Mouse (Mus musculus): ENCODE measurements around the gene Auts2. TPM values are rescaled to one million over a fixed set of nuclear protein-coding genes. Genes with fewer than 3 reads are reported as not detected.
A peak's percentile ranks its signal among the peaks of the same experiment; 100 is the strongest.

The Auts2 gene
- polyA plus RNA-seq, 1 experiment from 2014 or later = 74.1 TPM

DNA sequence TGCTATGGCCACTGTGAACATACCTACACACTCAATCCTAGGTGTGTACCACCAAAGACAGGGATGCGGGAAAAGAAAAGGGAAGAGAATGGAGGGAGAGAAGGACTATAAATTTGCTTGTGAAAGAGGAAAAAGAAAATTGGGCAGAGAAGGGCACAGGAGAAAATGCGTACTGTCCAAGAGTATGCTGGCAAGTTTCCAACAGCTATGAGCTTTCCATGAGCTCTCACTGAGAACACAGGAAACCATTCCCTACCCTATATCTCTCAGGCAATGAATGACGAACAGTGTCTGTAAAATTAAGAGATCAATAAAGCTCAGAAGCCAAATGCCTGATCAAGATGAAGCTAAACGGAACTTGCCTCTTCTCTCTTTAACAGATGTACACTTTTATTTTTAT, 220.2 kb downstream of the Auts2 start:
- H3K4me3 ChIP-seq = no peak overlapping the region
- H3K36me3 ChIP-seq = no peaks in the 10 kb centered on the region
- H3K9ac ChIP-seq = no peak overlapping the region
- no peak overlapping the region for H3K27ac ChIP-seq
- no peak overlapping the region for H3K4me2 ChIP-seq (replicated peaks)
- H3K9me3 ChIP-seq = no peaks in the 10 kb centered on the region
- H3K4me1 ChIP-seq = peaks cover 18% of the 10 kb centered on the region; the same call in 1 of the 2 replicates
- WGBS = 65% methylated on average over 4 of the region's 4 CpGs
- ATAC-seq (ENCODE audit: low FRiP score, low read depth) = no peak
- no peaks in the 10 kb centered on the region for H3K27me3 ChIP-seq (replicated peaks)

DNA sequence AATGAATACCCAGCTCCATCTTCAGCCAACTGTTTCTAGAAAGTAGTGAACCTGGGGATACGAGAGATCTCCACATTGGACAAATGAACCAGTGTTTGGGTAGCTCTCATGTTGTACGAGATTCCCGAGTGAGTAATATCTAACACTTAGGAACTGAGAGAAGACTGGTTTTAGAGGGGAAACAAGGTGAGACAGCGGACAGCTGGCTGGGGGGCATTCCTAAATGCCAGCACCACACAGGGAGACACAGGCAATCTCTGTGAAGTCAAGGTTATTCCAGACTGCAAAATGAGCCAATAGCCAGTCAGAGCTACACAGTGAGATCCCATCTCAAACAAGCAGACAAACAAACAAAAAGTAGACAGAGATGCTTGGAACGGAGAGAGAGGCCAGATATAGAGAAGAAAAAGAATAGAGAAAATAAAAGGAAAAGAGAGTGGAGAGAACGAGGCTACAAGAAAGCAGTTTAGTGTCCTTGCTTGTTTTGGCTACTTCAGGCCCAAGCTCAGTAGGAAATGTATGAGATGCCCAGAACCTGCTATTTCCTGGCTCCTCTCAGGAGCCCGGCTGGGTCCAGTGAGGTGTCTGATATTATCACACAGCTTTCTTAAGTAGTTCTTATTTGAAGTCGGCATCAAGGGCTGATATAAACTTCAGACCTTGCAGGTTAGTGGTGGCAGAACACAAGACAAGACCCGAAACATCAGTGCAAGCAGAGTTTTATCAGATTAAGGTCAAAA, 224.9 kb downstream of the Auts2 start:
- no peaks in the 10 kb centered on the region for H3K27me3 ChIP-seq (replicated peaks)
- WGBS = 89% methylated on average over 9 of the region's 9 CpGs
- no peak overlapping the region for H3K27ac ChIP-seq
- H3K4me3 ChIP-seq = no peak overlapping the region
- no peak overlapping the region for H3K4me2 ChIP-seq (replicated peaks)
- no peak overlapping the region for H3K9ac ChIP-seq
- H3K9me3 ChIP-seq = no peaks in the 10 kb centered on the region
- H3K4me1 ChIP-seq = peaks cover 28% of the 10 kb centered on the region
- ATAC-seq (ENCODE audit: low FRiP score, low read depth) = no peak
- no peaks in the 10 kb centered on the region for H3K36me3 ChIP-seq

DNA sequence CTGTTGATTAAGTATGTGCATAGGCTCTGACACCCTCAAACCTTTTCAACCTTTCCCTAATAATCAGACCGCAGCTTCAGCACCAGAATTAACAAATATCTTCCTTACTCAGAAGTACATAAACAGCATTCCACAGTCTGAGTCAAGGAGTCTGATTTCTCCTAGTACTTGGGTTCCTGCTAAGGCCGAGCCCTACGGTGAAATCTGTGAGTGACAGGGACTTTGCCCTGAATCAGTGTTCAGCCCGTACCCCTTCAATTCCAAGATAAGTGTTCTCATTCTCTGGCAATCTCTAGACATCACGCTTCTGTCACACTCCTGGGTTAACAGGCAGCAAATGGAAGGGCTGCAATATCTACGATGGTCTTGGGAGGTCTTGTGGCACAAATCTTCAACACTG, 226.2 kb downstream of the Auts2 start:
- WGBS = 74% methylated on average over 6 of the region's 6 CpGs
- H3K36me3 ChIP-seq = no peaks in the 10 kb centered on the region

GRCm38 (mm10) chr5:132314300-132314699, 228.8 kb downstream of the Auts2 start:
- Histone ChIP-seq H3K36me3 (no peaks in the 10 kb centered on the region), H3K27me3 (replicated peaks) (no peaks in the 10 kb centered on the region), H3K27ac (peak overlapping the region; percentile 26; the same call in 1 of the 2 replicates), H3K9me3 (no peaks in the 10 kb centered on the region), H3K4me1 (peaks cover 18% of the 10 kb centered on the region), H3K9ac (no peak overlapping the region), H3K4me2 (replicated peaks) (no peak overlapping the region), H3K4me3 (no peak overlapping the region)
- WGBS = 30% methylated on average over 5 of the region's 5 CpGs
- ATAC-seq (ENCODE audit: low FRiP score, low read depth) = peak; percentile 68

More for the DNA sequence above, 226.2 kb downstream of the Auts2 start:
- H3K9me3 ChIP-seq = no peaks in the 10 kb centered on the region
- H3K4me2 ChIP-seq (replicated peaks) = no peak overlapping the region
- no peak overlapping the region for H3K9ac ChIP-seq
- no peak for ATAC-seq (ENCODE audit: low FRiP score, low read depth)
- H3K4me1 ChIP-seq = peaks cover 18% of the 10 kb centered on the region
- no peak overlapping the region for H3K4me3 ChIP-seq
- no peaks in the 10 kb centered on the region for H3K27me3 ChIP-seq (replicated peaks)
- no peak overlapping the region for H3K27ac ChIP-seq

GRCm38 (mm10) chr5:132307000-132307399, 236.1 kb downstream of the Auts2 start:
- ATAC-seq (ENCODE audit: low FRiP score, low read depth) = no peak

GRCm38 (mm10) chr5:132305354-132305934, 237.7 kb downstream of the Auts2 start:
- 39% methylated on average over 5 of the region's 5 CpGs for WGBS
- Histone ChIP-seq H3K27ac (no peak overlapping the region), H3K27me3 (replicated peaks) (no peaks in the 10 kb centered on the region), H3K4me3 (no peak overlapping the region), H3K4me1 (peaks cover 24% of the 10 kb centered on the region), H3K36me3 (no peaks in the 10 kb centered on the region), H3K9ac (no peak overlapping the region), H3K9me3 (no peaks in the 10 kb centered on the region), H3K4me2 (replicated peaks) (no peak overlapping the region)
- no peak for ATAC-seq (ENCODE audit: low FRiP score, low read depth)

More at GRCm38 (mm10) chr5:132307000-132307399, 236.1 kb downstream of the Auts2 start:
- H3K4me1 ChIP-seq = peaks cover 20% of the 10 kb centered on the region
- no peaks in the 10 kb centered on the region for H3K27me3 ChIP-seq (replicated peaks)
- no peak overlapping the region for H3K4me3 ChIP-seq
- H3K27ac ChIP-seq = no peak overlapping the region
- WGBS = 76% methylated on average over 2 of the region's 2 CpGs
- H3K4me2 ChIP-seq (replicated peaks) = no peak overlapping the region
- no peaks in the 10 kb centered on the region for H3K36me3 ChIP-seq
- no peaks in the 10 kb centered on the region for H3K9me3 ChIP-seq
- H3K9ac ChIP-seq = no peak overlapping the region

DNA sequence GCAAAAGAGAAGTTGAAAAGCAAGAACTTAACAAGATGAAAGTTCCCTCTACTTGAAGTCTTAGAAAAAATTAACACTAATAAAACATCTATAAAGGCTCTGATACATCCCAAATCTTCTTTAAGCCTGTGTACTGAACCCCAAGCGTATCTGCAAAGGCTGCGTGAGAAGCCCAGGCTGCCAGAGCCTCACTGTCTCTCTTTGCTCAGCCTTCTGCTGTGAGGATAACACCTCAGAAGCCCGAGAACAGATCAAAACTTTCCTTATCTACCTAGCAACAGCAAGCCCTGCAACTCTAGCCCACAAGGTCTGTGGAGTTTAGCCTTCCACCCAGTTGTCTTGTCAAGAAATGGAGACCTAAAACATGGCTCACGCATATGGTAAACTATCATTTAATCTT, 240.4 kb downstream of the Auts2 start:
- WGBS = 93% methylated on average over 4 of the region's 4 CpGs
- H3K36me3 ChIP-seq = no peaks in the 10 kb centered on the region
- H3K4me1 ChIP-seq = peaks cover 24% of the 10 kb centered on the region
- no peak overlapping the region for H3K4me2 ChIP-seq (replicated peaks)
- no peak for ATAC-seq (ENCODE audit: low FRiP score, low read depth)
- H3K27me3 ChIP-seq (replicated peaks) = no peaks in the 10 kb centered on the region
- H3K9ac ChIP-seq = no peak overlapping the region
- no peak overlapping the region for H3K27ac ChIP-seq
- H3K9me3 ChIP-seq = no peaks in the 10 kb centered on the region
- H3K4me3 ChIP-seq = no peak overlapping the region

GRCm38 (mm10) chr5:132300794-132301193, 242.3 kb downstream of the Auts2 start:
- 37% methylated on average over 4 of the region's 4 CpGs for WGBS
- Histone ChIP-seq H3K27ac (no peak overlapping the region), H3K4me2 (replicated peaks) (no peak overlapping the region), H3K36me3 (no peaks in the 10 kb centered on the region), H3K4me1 (peaks cover 24% of the 10 kb centered on the region), H3K27me3 (replicated peaks) (no peaks in the 10 kb centered on the region), H3K9ac (no peak overlapping the region), H3K4me3 (no peak overlapping the region), H3K9me3 (no peaks in the 10 kb centered on the region)
- no peak for ATAC-seq (ENCODE audit: low FRiP score, low read depth)

DNA sequence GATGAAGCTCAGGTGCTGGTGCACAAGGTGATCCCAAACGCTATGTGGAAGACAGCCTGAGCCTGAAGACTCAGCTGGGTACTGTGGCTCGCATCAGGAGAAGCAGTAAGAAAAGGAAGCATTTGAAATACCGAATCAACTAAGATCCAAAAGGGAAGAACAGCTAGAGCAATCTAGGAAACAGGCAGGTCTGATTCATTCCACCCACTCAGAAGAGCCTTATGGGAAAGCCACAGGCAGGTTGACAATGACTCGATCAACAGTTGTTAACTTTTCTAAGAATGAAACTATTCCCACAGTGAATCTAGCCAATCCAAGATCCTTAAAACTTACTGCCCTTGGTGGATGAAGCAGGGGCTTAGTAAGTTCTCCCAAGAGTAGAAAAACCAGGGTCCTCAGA, 243.4 kb downstream of the Auts2 start:
- no peaks in the 10 kb centered on the region for H3K36me3 ChIP-seq
- H3K9ac ChIP-seq = no peak overlapping the region
- 83% methylated on average over 4 of the region's 4 CpGs for WGBS
- H3K4me2 ChIP-seq (replicated peaks) = no peak overlapping the region
- H3K27ac ChIP-seq = no peak overlapping the region
- peaks cover 22% of the 10 kb centered on the region for H3K4me1 ChIP-seq
- ATAC-seq (ENCODE audit: low FRiP score, low read depth) = no peak
- H3K4me3 ChIP-seq = no peak overlapping the region
- H3K27me3 ChIP-seq (replicated peaks) = no peaks in the 10 kb centered on the region
- no peaks in the 10 kb centered on the region for H3K9me3 ChIP-seq

DNA sequence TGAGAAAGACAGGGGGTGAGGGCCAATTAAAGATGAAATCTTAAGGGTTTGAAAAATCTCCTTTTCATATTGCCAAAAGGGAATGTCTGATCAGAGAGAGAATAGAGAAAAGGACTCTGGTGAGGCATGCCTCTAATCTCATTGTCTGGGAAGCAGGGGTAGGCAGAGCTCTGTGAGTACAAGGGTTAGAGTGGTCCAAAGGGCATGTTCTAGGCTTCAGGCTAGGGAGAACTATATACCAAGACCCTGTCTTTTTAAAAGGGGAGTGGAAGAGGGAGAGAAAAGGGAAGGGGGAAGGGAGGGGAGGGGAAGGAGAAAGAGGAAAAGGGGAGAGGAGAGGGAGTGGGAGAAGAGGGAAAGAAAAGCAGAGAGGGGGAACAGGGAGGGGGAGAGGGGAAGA, 244.1 kb downstream of the Auts2 start:
- Histone ChIP-seq H3K9ac (no peak overlapping the region), H3K27me3 (replicated peaks) (no peaks in the 10 kb centered on the region), H3K36me3 (no peaks in the 10 kb centered on the region), H3K9me3 (no peaks in the 10 kb centered on the region), H3K4me1 (peaks cover 24% of the 10 kb centered on the region), H3K27ac (no peak overlapping the region), H3K4me3 (no peak overlapping the region), H3K4me2 (replicated peaks) (no peak overlapping the region)
- ATAC-seq (ENCODE audit: low FRiP score, low read depth) = no peak

DNA sequence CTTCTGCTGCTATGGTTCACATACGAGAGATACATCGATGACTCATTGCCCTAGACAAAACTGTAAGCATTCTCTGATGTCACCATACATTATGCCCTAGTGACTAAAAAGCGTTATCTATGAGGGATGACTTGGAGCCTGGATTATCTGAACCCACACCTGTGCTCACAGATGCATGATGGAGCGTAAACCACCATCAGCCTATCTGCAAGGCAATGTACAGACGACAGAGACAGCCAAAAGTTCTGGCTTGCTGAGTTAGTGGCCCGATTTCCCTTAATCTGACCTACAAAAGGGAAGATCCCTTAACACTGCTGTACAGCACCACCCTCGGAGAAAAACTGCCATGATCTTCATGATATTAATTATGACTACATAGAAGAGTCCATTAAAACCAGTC, 245.8 kb downstream of the Auts2 start:
- Histone ChIP-seq H3K9me3 (no peaks in the 10 kb centered on the region), H3K4me3 (no peak overlapping the region), H3K4me2 (replicated peaks) (no peak overlapping the region), H3K4me1 (peaks cover 22% of the 10 kb centered on the region), H3K36me3 (no peaks in the 10 kb centered on the region), H3K9ac (no peak overlapping the region), H3K27ac (no peak overlapping the region), H3K27me3 (replicated peaks) (no peaks in the 10 kb centered on the region)
- ATAC-seq (ENCODE audit: low FRiP score, low read depth) = no peak
- WGBS = 93% methylated on average over 7 of the region's 7 CpGs

GRCm38 (mm10) chr5:132294469-132294868, 248.7 kb downstream of the Auts2 start:
- Histone ChIP-seq H3K27ac (no peak overlapping the region), H3K9me3 (no peaks in the 10 kb centered on the region), H3K4me3 (no peak overlapping the region), H3K4me2 (replicated peaks) (no peak overlapping the region), H3K36me3 (no peaks in the 10 kb centered on the region), H3K9ac (no peak overlapping the region), H3K4me1 (peaks cover 43% of the 10 kb centered on the region), H3K27me3 (replicated peaks) (no peaks in the 10 kb centered on the region)
- no peak for ATAC-seq (ENCODE audit: low FRiP score, low read depth)
- 14% methylated on average over 3 of the region's 3 CpGs for WGBS

GRCm38 (mm10) chr5:132292932-132293331, 250.2 kb downstream of the Auts2 start:
- Histone ChIP-seq H3K9ac (no peak overlapping the region), H3K27me3 (replicated peaks) (no peaks in the 10 kb centered on the region), H3K4me1 (peaks cover 43% of the 10 kb centered on the region), H3K36me3 (no peaks in the 10 kb centered on the region), H3K4me3 (no peak overlapping the region), H3K27ac (no peak overlapping the region), H3K9me3 (no peaks in the 10 kb centered on the region), H3K4me2 (replicated peaks) (no peak overlapping the region)
- ATAC-seq (ENCODE audit: low FRiP score, low read depth) = no peak
- 93% methylated on average over 2 of the region's 2 CpGs for WGBS

All from neural tube, embryonic 12.5 days (tissue).